Mouse (Mus musculus): ENCODE data around the gene Ntn3. TPM values are rescaled to one million over a fixed set of nuclear protein-coding genes. Genes with fewer than 3 reads are reported as not detected.

Gene Ntn3
- polyA plus RNA-seq, 2 experiments = 14.5 to 32.6 TPM

GRCm38 (mm10) chr17:24220435-24221411 is 11.4 kb upstream of the Ntn3 start, which contains the start of gene Tedc2:
Gene Tedc2 (minus strand): TSS chr17:24220851.
- peaks cover 51% of the 10 kb centered on the region for H3K36me3 ChIP-seq (ENCODE audit: control insufficient read depth, insufficient read depth, low read length)

GRCm38 (mm10) chr17:24216836-24217235 is 7.5 kb upstream of the Ntn3 start:
- TF ChIP-seq POLR2A (IDR thresholded peaks at IDR 0.05; ENCODE audit: borderline replicate concordance, extremely low read depth, insufficient read depth, insufficient read length) = no peak
- peaks cover 31% of the 10 kb centered on the region for H3K36me3 ChIP-seq (ENCODE audit: control insufficient read depth, insufficient read depth, low read length)
- no peak overlapping the region for H3K4me3 ChIP-seq (replicated peaks; ENCODE audit: low read length)
- DNase-seq (ENCODE audit: low spot score) (no peak), ATAC-seq (ENCODE audit: low FRiP score, low read depth) (no peak)
- WGBS = 71% methylated on average over 4 of the region's 4 CpGs
- H3K4me2 ChIP-seq (replicated peaks; ENCODE audit: low read depth, low read length, severe bottlenecking) = no peak overlapping the region
- no peaks in the 10 kb centered on the region for H3K9me3 ChIP-seq (ENCODE audit: control insufficient read depth, low read length)
- no peaks in the 10 kb centered on the region for H3K27me3 ChIP-seq (ENCODE audit: control insufficient read depth, insufficient read depth, low read length)
- peaks cover 13% of the 10 kb centered on the region for H3K4me1 ChIP-seq (ENCODE audit: control insufficient read depth, insufficient read depth, low read length)
- no peak overlapping the region for H3K9ac ChIP-seq (ENCODE audit: low read depth, low read length, severe bottlenecking)
- no peak overlapping the region for H3K27ac ChIP-seq (replicated peaks; ENCODE audit: low read depth, low read length)

More at GRCm38 (mm10) chr17:24220435-24221411, 11.4 kb upstream of the Ntn3 start, which contains the start of gene Tedc2:
- Histone ChIP-seq H3K4me1 (ENCODE audit: control insufficient read depth, insufficient read depth, low read length) (peaks cover 13% of the 10 kb centered on the region), H3K4me3 (replicated peaks; ENCODE audit: low read length) (peak within 1 kb of the TSS; percentile 79), H3K4me2 (replicated peaks; ENCODE audit: low read depth, low read length, severe bottlenecking) (peak within 1 kb of the TSS; percentile 91), H3K9me3 (ENCODE audit: control insufficient read depth, low read length) (no peaks in the 10 kb centered on the region), H3K9ac (ENCODE audit: low read depth, low read length, severe bottlenecking) (peak within 1 kb of the TSS; percentile 68), H3K27me3 (ENCODE audit: control insufficient read depth, insufficient read depth, low read length) (no peaks in the 10 kb centered on the region), H3K27ac (replicated peaks; ENCODE audit: low read depth, low read length) (no peak within 1 kb of the TSS)
- WGBS = 5% methylated on average over 41 of the region's 41 CpGs
- 0 out of 2 replicates have a peak, but pooled peaks have one; percentile 34 for TF ChIP-seq POLR2A (IDR thresholded peaks at IDR 0.05; ENCODE audit: borderline replicate concordance, extremely low read depth, insufficient read depth, insufficient read length)
- peak; percentile 93 for ATAC-seq (ENCODE audit: low FRiP score, low read depth)
- DNase-seq (ENCODE audit: low spot score) = peak; percentile 92

DNA sequence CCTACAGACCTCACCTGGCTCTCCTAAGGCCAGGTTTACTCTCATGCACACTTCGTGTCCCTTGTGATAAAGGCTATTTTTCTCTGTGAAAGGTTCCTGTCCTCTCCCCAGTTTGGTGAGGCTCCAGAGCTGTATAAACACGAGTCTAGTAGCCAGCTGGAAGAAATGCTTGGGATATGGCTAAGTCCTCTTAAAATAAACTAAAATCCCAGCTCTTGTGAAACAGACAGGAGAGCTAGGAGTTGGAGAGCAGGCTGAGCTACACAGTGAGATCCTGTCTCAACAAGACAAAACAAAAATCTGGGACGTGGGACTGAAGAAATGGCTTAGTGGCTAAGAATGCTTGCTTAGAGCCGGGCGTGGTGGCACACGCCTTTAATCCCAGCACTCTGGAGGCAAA is 3.9 kb upstream of the Ntn3 start:
- Histone ChIP-seq H3K36me3 (ENCODE audit: control insufficient read depth, insufficient read depth, low read length) (peaks cover 27% of the 10 kb centered on the region), H3K4me2 (replicated peaks; ENCODE audit: low read depth, low read length, severe bottlenecking) (no peak overlapping the region), H3K4me3 (replicated peaks; ENCODE audit: low read length) (no peak overlapping the region), H3K27me3 (ENCODE audit: control insufficient read depth, insufficient read depth, low read length) (no peaks in the 10 kb centered on the region), H3K27ac (replicated peaks; ENCODE audit: low read depth, low read length) (no peak overlapping the region), H3K9ac (ENCODE audit: low read depth, low read length, severe bottlenecking) (no peak overlapping the region), H3K4me1 (ENCODE audit: control insufficient read depth, insufficient read depth, low read length) (peaks cover 26% of the 10 kb centered on the region), H3K9me3 (ENCODE audit: control insufficient read depth, low read length) (no peaks in the 10 kb centered on the region)
- no peak for DNase-seq (ENCODE audit: low spot score)
- WGBS = 73% methylated on average over 6 of the region's 6 CpGs
- no peak for ATAC-seq (ENCODE audit: low FRiP score, low read depth)
- TF ChIP-seq POLR2A (IDR thresholded peaks at IDR 0.05; ENCODE audit: borderline replicate concordance, extremely low read depth, insufficient read depth, insufficient read length) = no peak

GRCm38 (mm10) chr17:24212441-24213018 is 3.2 kb upstream of the Ntn3 start:
- TF ChIP-seq POLR2A (IDR thresholded peaks at IDR 0.05; ENCODE audit: borderline replicate concordance, extremely low read depth, insufficient read depth, insufficient read length) = no peak
- DNase-seq (ENCODE audit: low spot score) (no peak), ATAC-seq (ENCODE audit: low FRiP score, low read depth) (no peak)
- Histone ChIP-seq H3K27me3 (ENCODE audit: control insufficient read depth, insufficient read depth, low read length) (no peaks in the 10 kb centered on the region), H3K9me3 (ENCODE audit: control insufficient read depth, low read length) (no peaks in the 10 kb centered on the region), H3K36me3 (ENCODE audit: control insufficient read depth, insufficient read depth, low read length) (peaks cover 21% of the 10 kb centered on the region), H3K27ac (replicated peaks; ENCODE audit: low read depth, low read length) (peak overlapping the region; percentile 90; the same call in 1 of the 2 replicates), H3K4me1 (ENCODE audit: control insufficient read depth, insufficient read depth, low read length) (peaks cover 33% of the 10 kb centered on the region), H3K4me3 (replicated peaks; ENCODE audit: low read length) (peak overlapping the region; percentile 45), H3K9ac (ENCODE audit: low read depth, low read length, severe bottlenecking) (no peak overlapping the region), H3K4me2 (replicated peaks; ENCODE audit: low read depth, low read length, severe bottlenecking) (peak overlapping the region; percentile 78)
- WGBS = 32% methylated on average over 5 of the region's 5 CpGs
